Mouse (Mus musculus): ENCODE measurements at regions not wholly inside any gene's neighbourhood (a gene's known extent, or its start where the extent isn't known, plus 50 kb on each side); places are given as distances from the start of the nearest gene placed in this dataset.
A peak's percentile ranks its signal among the peaks of the same experiment; 100 is the strongest.

GRCm38 (mm10) chr1:48792573-48792972 is 1899.9 kb upstream of the Slc39a10 start:
- no peak for DNase-seq

DNA sequence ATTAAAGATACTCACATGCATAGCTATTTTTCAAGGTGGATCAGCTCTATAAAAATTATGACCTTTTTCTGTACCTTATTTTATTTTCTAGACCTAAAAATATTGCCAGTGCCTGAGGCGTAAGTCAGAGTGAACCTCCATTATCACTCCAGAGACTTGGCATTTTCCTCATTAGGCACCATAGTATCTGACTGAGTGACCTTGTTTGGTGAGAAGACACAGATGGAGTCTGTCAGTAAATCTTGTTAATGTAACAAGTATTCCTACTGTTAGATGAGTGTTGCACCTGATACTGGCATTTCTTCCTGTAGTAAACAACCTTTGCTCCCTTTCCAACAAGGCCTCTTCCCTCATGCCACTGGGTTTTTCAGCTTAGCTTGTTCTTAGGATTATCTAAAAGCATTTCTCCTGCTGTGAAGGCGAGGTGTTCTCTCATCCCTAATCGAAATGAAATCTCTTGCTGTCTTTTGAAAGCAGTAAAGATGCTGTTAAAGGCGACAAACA is 1860.7 kb upstream of the Slc39a10 start:
- no peak for DNase-seq

DNA sequence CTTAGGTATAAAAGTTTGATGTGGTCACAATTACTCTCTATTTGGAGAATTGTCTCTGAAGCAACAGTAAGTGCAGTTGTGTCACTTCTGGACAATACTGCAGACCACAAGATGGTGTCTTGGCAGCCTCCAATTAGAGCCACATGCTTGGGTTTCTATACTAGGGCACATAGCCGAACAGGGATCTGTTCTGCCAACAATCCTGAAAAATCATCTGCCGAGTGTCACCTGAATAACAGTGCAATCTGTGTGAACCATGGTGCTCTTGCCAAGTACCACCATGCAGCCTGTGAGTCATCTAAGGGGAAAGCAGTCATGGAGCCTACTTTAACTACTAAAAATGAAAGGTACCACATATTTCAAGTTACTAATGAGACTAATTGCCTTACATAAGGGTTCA is 1840.9 kb upstream of the Slc39a10 start:
- DNase-seq = no peak

- DNase-seq = peak; percentile 6
Measured at GRCm38 (mm10) chr1:48708606-48709005, 1816.0 kb upstream of the Slc39a10 start.

All from adrenal gland, adult 2 months (tissue).